Comparison of ENCODE assay signal across 16 mouse cellular contexts in the genomic region with DNA sequence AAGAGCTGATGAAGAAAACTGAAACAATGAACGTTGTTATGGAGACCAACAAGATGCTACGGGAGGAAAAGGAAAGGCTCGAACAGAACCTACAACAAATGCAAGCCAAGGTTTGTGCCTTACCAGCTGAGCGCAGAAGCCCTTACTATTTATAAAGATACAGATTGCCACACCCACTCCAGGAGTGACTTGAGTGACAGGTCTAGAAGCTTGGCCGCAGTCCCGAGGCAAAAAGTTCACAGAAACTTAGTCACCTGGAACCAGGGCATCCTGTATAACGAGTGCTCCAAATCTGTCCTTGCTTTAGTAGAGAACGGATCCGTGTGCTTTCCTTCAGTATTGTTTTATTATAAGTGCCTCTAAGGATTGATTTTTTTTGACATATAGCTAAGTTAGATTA. TPM values are rescaled to one million over a fixed set of nuclear protein-coding genes. Genes with fewer than 3 reads are reported as not detected.
DNase-seq lines count a peak whose midpoint lies in the region; ATAC-seq and TF ChIP-seq lines count a peak whose summit lies in the region.
"Had no signal": no experiment of that assay in that cellular context is flagged by ENCODE, and none has a peak within 500 bp of the region (broad histone marks: within the 10 kb centered on the region; RNA-seq: fewer than 3 reads in every experiment).

No protein-coding gene starts in this region.

- H3K4me1 ChIP-seq in heart, embryonic 12.5 days (replicated peaks) = no peaks in the 10 kb centered on the region
- no peaks in the 10 kb centered on the region for H3K4me1 ChIP-seq in liver, adult 2 months (ENCODE audit: control insufficient read depth, insufficient read depth, low read length)
- no peaks in the 10 kb centered on the region for H3K4me1 ChIP-seq in liver, embryonic 11.5 days (replicated peaks; ENCODE audit: control insufficient read depth, insufficient read depth, low read length)
- no peaks in the 10 kb centered on the region for H3K4me1 ChIP-seq in midbrain, postnatal 0 days (ENCODE audit: insufficient read depth, low read length)
- H3K4me1 ChIP-seq: hindbrain, embryonic 10.5 days; limb, embryonic 15.5 days; megakaryocyte, embryonic 14.5 days had no signal

- H3K27ac ChIP-seq in heart, embryonic 12.5 days (ENCODE audit: poor library complexity, severe bottlenecking) = no peak overlapping the region
- H3K27ac ChIP-seq in liver, adult 2 months (replicated peaks; ENCODE audit: insufficient read depth, low read depth, low read length) = no peak overlapping the region
- no peak overlapping the region for H3K27ac ChIP-seq in liver, embryonic 11.5 days (ENCODE audit: low read depth, low read length)
- no peak overlapping the region for H3K27ac ChIP-seq in midbrain, postnatal 0 days (ENCODE audit: low read depth, low read length)
- H3K27ac ChIP-seq: hindbrain, embryonic 10.5 days; limb, embryonic 15.5 days had no signal

- H3K27me3 ChIP-seq in heart, embryonic 12.5 days (replicated peaks) = no peaks in the 10 kb centered on the region
- no peaks in the 10 kb centered on the region for H3K27me3 ChIP-seq in liver, adult 2 months (ENCODE audit: control insufficient read depth, insufficient read depth, low read length)
- no peaks in the 10 kb centered on the region for H3K27me3 ChIP-seq in liver, embryonic 11.5 days (replicated peaks; ENCODE audit: control insufficient read depth, insufficient read depth, low read length)
- H3K27me3 ChIP-seq in midbrain, postnatal 0 days (ENCODE audit: insufficient read depth, low read length) = no peaks in the 10 kb centered on the region
- H3K27me3 ChIP-seq: limb, embryonic 15.5 days; megakaryocyte, embryonic 14.5 days had no signal

- 77% methylated on average over 9 of the region's 9 CpGs for WGBS in heart, embryonic 12.5 days
- 76% methylated on average over 9 of the region's 9 CpGs for WGBS in liver, adult 2 months
- WGBS in liver, embryonic 11.5 days = 88% methylated on average over 9 of the region's 9 CpGs
- 90% methylated on average over 9 of the region's 9 CpGs for WGBS in midbrain, postnatal 0 days

- peak; percentile 93 for DNase-seq in heart, adult 11 months
- DNase-seq in liver, adult 2 months (ENCODE audit: extremely low read depth, low read depth, low spot score) = peak; percentile 53
- no peak for DNase-seq in liver, embryonic 11.5 days (ENCODE audit: low spot score)
- peak; percentile 51 to 69 for DNase-seq in heart, postnatal 10 days
- peak; percentile 61 to 78 for DNase-seq in kidney, postnatal 36 days
- DNase-seq in right cerebral cortex, postnatal 14 days = no peak
- DNase-seq in midbrain, postnatal 0 days (ENCODE audit: low spot score) = no peak
- DNase-seq: cerebellum, postnatal 36 days; gastrocnemius, postnatal 25 days; lung, adult 2 months; right cerebral cortex, postnatal 25 days had no signal

- no peak overlapping the region for H3K4me2 ChIP-seq in heart, embryonic 12.5 days
- H3K4me2 ChIP-seq in liver, embryonic 11.5 days = no peak overlapping the region
- no peak overlapping the region for H3K4me2 ChIP-seq in midbrain, postnatal 0 days (ENCODE audit: low read depth, low read length, poor library complexity, severe bottlenecking)
- H3K4me2 ChIP-seq: limb, embryonic 15.5 days had no signal

- no peaks in the 10 kb centered on the region for H3K9me3 ChIP-seq in heart, embryonic 12.5 days (replicated peaks)
- no peaks in the 10 kb centered on the region for H3K9me3 ChIP-seq in liver, embryonic 11.5 days (ENCODE audit: control insufficient read depth, low read length)
- no peaks in the 10 kb centered on the region for H3K9me3 ChIP-seq in midbrain, postnatal 0 days (ENCODE audit: low read length)
- H3K9me3 ChIP-seq: hindbrain, embryonic 10.5 days; limb, embryonic 15.5 days; megakaryocyte, embryonic 14.5 days had no signal

- intact Hi-C loops in heart, postnatal 10 days (cut with DNase I) = no loop called here

- no peak for ATAC-seq in heart, embryonic 12.5 days (ENCODE audit: insufficient number of reproducible peaks, low FRiP score)
- no peak for ATAC-seq in liver, embryonic 11.5 days (replicated peaks; ENCODE audit: low FRiP score)
- ATAC-seq in midbrain, postnatal 0 days (ENCODE audit: low FRiP score) = no peak
- ATAC-seq: midbrain, embryonic 16.5 days had no signal

- no peaks in the 10 kb centered on the region for H3K79me2 ChIP-seq in liver, adult 2 months (ENCODE audit: control insufficient read depth, insufficient read depth, low read length)

- no peak for TF ChIP-seq POLR2A in liver, adult 2 months (IDR thresholded peaks at IDR 0.05; ENCODE audit: extremely low read depth, insufficient read depth, low read length)

- TF ChIP-seq CTCF in liver, adult 2 months (IDR thresholded peaks at IDR 0.05; ENCODE audit: low read depth, low read length) = no peak
- no peak for TF ChIP-seq CTCF in midbrain, postnatal 0 days (IDR thresholded peaks at IDR 0.05)

- peaks cover 68% of the 10 kb centered on the region for H3K36me3 ChIP-seq in heart, embryonic 12.5 days
- peaks cover 75% of the 10 kb centered on the region for H3K36me3 ChIP-seq in liver, adult 2 months (ENCODE audit: control insufficient read depth, insufficient read depth, low read length)
- peaks cover 51% of the 10 kb centered on the region for H3K36me3 ChIP-seq in liver, embryonic 11.5 days (ENCODE audit: control insufficient read depth, insufficient read depth, low read length)
- peaks cover 66% of the 10 kb centered on the region for H3K36me3 ChIP-seq in midbrain, postnatal 0 days (ENCODE audit: insufficient read depth, low read length)

- H3K4me3 ChIP-seq in heart, embryonic 12.5 days = no peak overlapping the region
- no peak overlapping the region for H3K4me3 ChIP-seq in liver, adult 2 months (ENCODE audit: insufficient read depth, low read depth, low read length)
- H3K4me3 ChIP-seq in liver, embryonic 11.5 days (ENCODE audit: low read depth, low read length) = no peak overlapping the region
- H3K4me3 ChIP-seq in midbrain, postnatal 0 days (ENCODE audit: low read depth, low read length) = no peak overlapping the region
- H3K4me3 ChIP-seq: hindbrain, embryonic 10.5 days; limb, embryonic 15.5 days; megakaryocyte, embryonic 14.5 days had no signal

- no peak overlapping the region for H3K9ac ChIP-seq in heart, embryonic 12.5 days
- H3K9ac ChIP-seq in liver, adult 2 months (ENCODE audit: low read depth, low read length) = no peak overlapping the region
- no peak overlapping the region for H3K9ac ChIP-seq in liver, embryonic 11.5 days (ENCODE audit: low read depth, low read length)
- H3K9ac ChIP-seq in midbrain, postnatal 0 days (replicated peaks; ENCODE audit: low read length, poor library complexity, severe bottlenecking) = no peak overlapping the region
- H3K9ac ChIP-seq: limb, embryonic 15.5 days had no signal

RNA-seq across cellular contexts. Expression of a gene that starts 32.8 kb away (rescaled TPM):
- 37.7 TPM in 2 replicates for polyA plus RNA-seq in heart, embryonic 12.5 days (2016; fragmentation: Nextera tagmentation; extraction: Ambion mirVana)
- 39.9 and 52.8 TPM in 2 replicates for total RNA-seq in liver, adult 2 months (2014; rRNA removed)
- 4.0 and 4.7 TPM in 2 replicates for polyA plus RNA-seq in liver, adult 2 months (2012; rRNA removed)
- 28.9 and 31.2 TPM in 2 replicates for polyA plus RNA-seq in liver, embryonic 11.5 days (2014; fragmentation: Nextera tagmentation; extraction: Ambion mirVana)
- total RNA-seq in heart, postnatal 10 days (2021) = 10 to 100 TPM; 24.2 to 27.1 TPM
- 20.1 and 36.8 TPM in 2 replicates for total RNA-seq in midbrain, postnatal 0 days (2014; rRNA removed)
- polyA plus RNA-seq in midbrain, postnatal 0 days (2015; fragmentation: Nextera tagmentation; extraction: Ambion mirVana) = 44.3 and 45.2 TPM in 2 replicates

RNA-seq across cellular contexts. Expression of a gene that starts 33.0 kb away (rescaled TPM):
- polyA plus RNA-seq in heart, embryonic 12.5 days (2016; fragmentation: Nextera tagmentation; extraction: Ambion mirVana) = 151 and 162 TPM in 2 replicates
- 60.0 and 65.8 TPM in 2 replicates for total RNA-seq in liver, adult 2 months (2014; rRNA removed)
- 20.9 and 22.7 TPM in 2 replicates for polyA plus RNA-seq in liver, adult 2 months (2012; rRNA removed)
- polyA plus RNA-seq in liver, embryonic 11.5 days (2014; fragmentation: Nextera tagmentation; extraction: Ambion mirVana) = 169 and 171 TPM in 2 replicates
- 100 to 1,000 TPM; 137 to 147 TPM for total RNA-seq in heart, postnatal 10 days (2021)
- total RNA-seq in midbrain, postnatal 0 days (2014; rRNA removed) = 80.8 and 84.8 TPM in 2 replicates
- 116 and 147 TPM in 2 replicates for polyA plus RNA-seq in midbrain, postnatal 0 days (2015; fragmentation: Nextera tagmentation; extraction: Ambion mirVana)

RNA-seq across cellular contexts. Expression of a gene that starts 40.3 kb away (rescaled TPM):
- 0.46 and 0.63 TPM in 2 replicates for polyA plus RNA-seq in heart, embryonic 12.5 days (2016; fragmentation: Nextera tagmentation; extraction: Ambion mirVana)
- 19.4 and 25.5 TPM in 2 replicates for total RNA-seq in liver, adult 2 months (2014; rRNA removed)
- 13.6 and 15.8 TPM in 2 replicates for polyA plus RNA-seq in liver, adult 2 months (2012; rRNA removed)
- 0.38 and 0.45 TPM in 2 replicates for polyA plus RNA-seq in liver, embryonic 11.5 days (2014; fragmentation: Nextera tagmentation; extraction: Ambion mirVana)
- total RNA-seq in heart, postnatal 10 days (2021) = 1 to 10 TPM; 1.9 to 6.9 TPM
- 0.71 and 12.9 TPM in 2 replicates for total RNA-seq in midbrain, postnatal 0 days (2014; rRNA removed)
- polyA plus RNA-seq in midbrain, postnatal 0 days (2015; fragmentation: Nextera tagmentation; extraction: Ambion mirVana) = 1.4 and 2.0 TPM in 2 replicates

Comparison
In these comparisons a context has a peak if more than half of its experiments do, and no peak if none do; other contexts are left out.
1. DNase-seq: peak in heart, adult 11 months (single experiment), liver, adult 2 months (single experiment), heart, postnatal 10 days (2 of 2) and kidney, postnatal 36 days (2 of 2); none in liver, embryonic 11.5 days (single experiment), right cerebral cortex, postnatal 14 days (single experiment) and midbrain, postnatal 0 days (single experiment).